22 mouse cellular contexts compared by ENCODE assay signal in genomic region chr1:58396179-58396578, GRCm38 (mm10). TPM values are rescaled to one million over a fixed set of nuclear protein-coding genes. Genes with fewer than 3 reads are reported as not detected.
A peak's percentile ranks its signal among the peaks of the same experiment; 100 is the strongest.
DNase-seq lines count a peak whose midpoint lies in the region; ATAC-seq and TF ChIP-seq lines count a peak whose summit lies in the region.
"Had no signal": no experiment of that assay in that cellular context is flagged by ENCODE, and none has a peak within 500 bp of the region (broad histone marks: within the 10 kb centered on the region; RNA-seq: fewer than 3 reads in every experiment).

No protein-coding gene starts in this region.

- WGBS in forebrain, postnatal 0 days = 92% methylated on average over 1 of the region's 1 CpGs
- WGBS in forebrain, embryonic 15.5 days = 91% methylated on average over 1 of the region's 1 CpGs
- WGBS in liver, embryonic 13.5 days (ENCODE audit: insufficient replicate concordance) = 92% methylated on average over 1 of the region's 1 CpGs
- WGBS in liver, embryonic 12.5 days (ENCODE audit: insufficient replicate concordance) = 93% methylated on average over 1 of the region's 1 CpGs

- H3K9ac ChIP-seq in forebrain, postnatal 0 days = no peak overlapping the region
- no peak overlapping the region for H3K9ac ChIP-seq in forebrain, embryonic 15.5 days (replicated peaks)
- peak overlapping the region; percentile 26 for H3K9ac ChIP-seq in liver, embryonic 13.5 days
- H3K9ac ChIP-seq in liver, embryonic 12.5 days = no peak overlapping the region
- H3K9ac ChIP-seq: midbrain, embryonic 12.5 days had no signal

- DNase-seq in forebrain, postnatal 0 days = no peak
- no peak for DNase-seq in liver, embryonic 13.5 days
- peak; percentile 45 for DNase-seq in adipocyte (ENCODE audit: low spot score)
- DNase-seq in left cerebral cortex, postnatal 10 days (ENCODE audit: extremely low spot score in 1 of 2, low spot score in 2 of 2) = no peak
- no peak for DNase-seq in cerebellum, adult 18-20 months
- DNase-seq: adrenal gland, postnatal 10 days; B cell, adult 2 months; cerebellum, adult 2 months; gastrocnemius, postnatal 36 days; kidney, adult 8-10 months; layer of hippocampus, postnatal 36 days; thymus, postnatal 4 days had no signal

- peak; percentile 28; the same call in 1 of the 2 replicates for TF ChIP-seq CTCF in forebrain, postnatal 0 days (IDR thresholded peaks at IDR 0.05; ENCODE audit: low read depth)
- TF ChIP-seq CTCF in E14TG2a.4 (conservative IDR thresholded peaks at IDR 0.05; ENCODE audit: low read length) = peak; percentile 26

- no peaks in the 10 kb centered on the region for H3K9me3 ChIP-seq in forebrain, postnatal 0 days (ENCODE audit: low read length)
- H3K9me3 ChIP-seq in forebrain, embryonic 15.5 days = no peaks in the 10 kb centered on the region
- H3K9me3 ChIP-seq in liver, embryonic 13.5 days (replicated peaks) = no peaks in the 10 kb centered on the region
- H3K9me3 ChIP-seq in liver, embryonic 12.5 days (replicated peaks) = no peaks in the 10 kb centered on the region
- H3K9me3 ChIP-seq in E14TG2a.4 (ENCODE audit: low read length) = no peaks in the 10 kb centered on the region
- H3K9me3 ChIP-seq: forebrain, embryonic 10.5 days; limb, embryonic 10.5 days; midbrain, embryonic 12.5 days had no signal

- peaks cover 9% of the 10 kb centered on the region; the same call in 1 of the 2 replicates for H3K4me1 ChIP-seq in forebrain, postnatal 0 days (ENCODE audit: insufficient read depth)
- peaks cover 24% of the 10 kb centered on the region for H3K4me1 ChIP-seq in forebrain, embryonic 15.5 days
- peaks cover 46% of the 10 kb centered on the region for H3K4me1 ChIP-seq in liver, embryonic 13.5 days (replicated peaks)
- H3K4me1 ChIP-seq in liver, embryonic 12.5 days = peaks cover 29% of the 10 kb centered on the region
- H3K4me1 ChIP-seq in E14TG2a.4 (replicated peaks; ENCODE audit: low read depth, low read length) = peaks cover 65% of the 10 kb centered on the region

- H3K36me3 ChIP-seq in forebrain, postnatal 0 days (ENCODE audit: insufficient read depth) = peaks cover 46% of the 10 kb centered on the region
- peaks cover 61% of the 10 kb centered on the region for H3K36me3 ChIP-seq in forebrain, embryonic 15.5 days
- H3K36me3 ChIP-seq in liver, embryonic 13.5 days = peaks cover 63% of the 10 kb centered on the region
- H3K36me3 ChIP-seq in liver, embryonic 12.5 days = peaks cover 65% of the 10 kb centered on the region
- H3K36me3 ChIP-seq in E14TG2a.4 (ENCODE audit: insufficient read depth, low read length) = peaks cover 69% of the 10 kb centered on the region

- no peak overlapping the region for H3K4me3 ChIP-seq in forebrain, postnatal 0 days (ENCODE audit: low read depth, low read length)
- H3K4me3 ChIP-seq in forebrain, embryonic 15.5 days = no peak overlapping the region
- H3K4me3 ChIP-seq in liver, embryonic 13.5 days (replicated peaks) = no peak overlapping the region
- H3K4me3 ChIP-seq in liver, embryonic 12.5 days = no peak overlapping the region
- no peak overlapping the region for H3K4me3 ChIP-seq in E14TG2a.4 (replicated peaks; ENCODE audit: low read length)
- H3K4me3 ChIP-seq: forebrain, embryonic 10.5 days; limb, embryonic 10.5 days; midbrain, embryonic 12.5 days; myocyte had no signal

- H3K4me2 ChIP-seq in forebrain, postnatal 0 days (ENCODE audit: low read depth) = no peak overlapping the region
- H3K4me2 ChIP-seq in forebrain, embryonic 15.5 days (replicated peaks) = no peak overlapping the region
- H3K4me2 ChIP-seq in liver, embryonic 13.5 days = no peak overlapping the region
- H3K4me2 ChIP-seq in liver, embryonic 12.5 days = no peak overlapping the region
- H3K4me2 ChIP-seq: heart, embryonic 11.5 days; midbrain, embryonic 12.5 days had no signal

- intact Hi-C loops in left cerebral cortex, postnatal 10 days (cut with DNase I) = loop anchor here (10.0 kb wide), 1 partner anchor 971 kb away; no protein-coding TSS in a partner anchor

- ATAC-seq in forebrain, postnatal 0 days = no peak
- ATAC-seq in forebrain, embryonic 15.5 days (replicated peaks) = no peak
- ATAC-seq in liver, embryonic 13.5 days (ENCODE audit: low read depth) = no peak
- ATAC-seq in liver, embryonic 12.5 days = no peak
- ATAC-seq: hindbrain, embryonic 16.5 days had no signal

- no peak overlapping the region for H3K27ac ChIP-seq in forebrain, postnatal 0 days (ENCODE audit: low read depth, low read length)
- H3K27ac ChIP-seq in forebrain, embryonic 15.5 days (replicated peaks) = no peak overlapping the region
- H3K27ac ChIP-seq in liver, embryonic 13.5 days = no peak overlapping the region
- H3K27ac ChIP-seq in liver, embryonic 12.5 days = no peak overlapping the region
- H3K27ac ChIP-seq: forebrain, embryonic 10.5 days; limb, embryonic 10.5 days; macrophage; midbrain, embryonic 12.5 days had no signal

- H3K27me3 ChIP-seq in forebrain, postnatal 0 days (ENCODE audit: insufficient read depth, low read length) = no peaks in the 10 kb centered on the region
- no peaks in the 10 kb centered on the region for H3K27me3 ChIP-seq in forebrain, embryonic 15.5 days
- H3K27me3 ChIP-seq in liver, embryonic 13.5 days = no peaks in the 10 kb centered on the region
- H3K27me3 ChIP-seq in liver, embryonic 12.5 days (replicated peaks) = no peaks in the 10 kb centered on the region
- no peaks in the 10 kb centered on the region for H3K27me3 ChIP-seq in E14TG2a.4 (ENCODE audit: insufficient read depth, low read length)
- H3K27me3 ChIP-seq: midbrain, embryonic 12.5 days had no signal

RNA-seq across cellular contexts. Expression of gene Bzw1, which starts 3.5 kb away (rescaled TPM):
- total RNA-seq in forebrain, postnatal 0 days (2014; rRNA removed) = 322 and 340 TPM in 2 replicates
- polyA plus RNA-seq in forebrain, postnatal 0 days (2015; fragmentation: Nextera tagmentation; extraction: Ambion mirVana) = 344 and 354 TPM in 2 replicates
- 381 and 396 TPM in 2 replicates for polyA plus RNA-seq in forebrain, embryonic 15.5 days (2015; fragmentation: Nextera tagmentation; extraction: Ambion mirVana)
- 181 and 224 TPM in 2 replicates for polyA plus RNA-seq in liver, embryonic 13.5 days (2015; fragmentation: Nextera tagmentation; extraction: Ambion mirVana)
- polyA plus RNA-seq in liver, embryonic 12.5 days (2016; fragmentation: Nextera tagmentation; extraction: Ambion mirVana) = 225 and 229 TPM in 2 replicates
- total RNA-seq in left cerebral cortex, postnatal 10 days (2021) = 100 to 1,000 TPM; 264 to 272 TPM

RNA-seq across cellular contexts. Expression of gene Clk1, which starts 27.7 kb away (rescaled TPM):
- total RNA-seq in forebrain, postnatal 0 days (2014; rRNA removed) = 121 and 143 TPM in 2 replicates
- polyA plus RNA-seq in forebrain, postnatal 0 days (2015; fragmentation: Nextera tagmentation; extraction: Ambion mirVana) = 62.6 and 86.0 TPM in 2 replicates
- 181 and 182 TPM in 2 replicates for polyA plus RNA-seq in forebrain, embryonic 15.5 days (2015; fragmentation: Nextera tagmentation; extraction: Ambion mirVana)
- polyA plus RNA-seq in liver, embryonic 13.5 days (2015; fragmentation: Nextera tagmentation; extraction: Ambion mirVana) = 74.8 and 87.1 TPM in 2 replicates
- 96.2 and 96.4 TPM in 2 replicates for polyA plus RNA-seq in liver, embryonic 12.5 days (2016; fragmentation: Nextera tagmentation; extraction: Ambion mirVana)
- 100 to 1,000 TPM in 1 of 2 experiments, 10 to 100 TPM in 1; 98.2 to 104 TPM for total RNA-seq in left cerebral cortex, postnatal 10 days (2021)

RNA-seq across cellular contexts. Expression of gene Nif3l1, which starts 48.8 kb away (rescaled TPM):
- total RNA-seq in forebrain, postnatal 0 days (2014; rRNA removed) = 41.6 and 46.8 TPM in 2 replicates
- 41.5 and 48.5 TPM in 2 replicates for polyA plus RNA-seq in forebrain, postnatal 0 days (2015; fragmentation: Nextera tagmentation; extraction: Ambion mirVana)
- 63.4 and 65.4 TPM in 2 replicates for polyA plus RNA-seq in forebrain, embryonic 15.5 days (2015; fragmentation: Nextera tagmentation; extraction: Ambion mirVana)
- polyA plus RNA-seq in liver, embryonic 13.5 days (2015; fragmentation: Nextera tagmentation; extraction: Ambion mirVana) = 21.3 and 21.6 TPM in 2 replicates
- 25.2 TPM in 2 replicates for polyA plus RNA-seq in liver, embryonic 12.5 days (2016; fragmentation: Nextera tagmentation; extraction: Ambion mirVana)
- 10 to 100 TPM; 19.9 to 20.3 TPM for total RNA-seq in left cerebral cortex, postnatal 10 days (2021)

RNA-seq across cellular contexts. Expression of gene Ppil3, which starts 49.1 kb away (rescaled TPM):
- total RNA-seq in forebrain, postnatal 0 days (2014; rRNA removed) = 29.0 and 48.5 TPM in 2 replicates
- 53.5 and 55.4 TPM in 2 replicates for polyA plus RNA-seq in forebrain, postnatal 0 days (2015; fragmentation: Nextera tagmentation; extraction: Ambion mirVana)
- polyA plus RNA-seq in forebrain, embryonic 15.5 days (2015; fragmentation: Nextera tagmentation; extraction: Ambion mirVana) = 49.2 and 53.0 TPM in 2 replicates
- 34.4 and 35.5 TPM in 2 replicates for polyA plus RNA-seq in liver, embryonic 13.5 days (2015; fragmentation: Nextera tagmentation; extraction: Ambion mirVana)
- polyA plus RNA-seq in liver, embryonic 12.5 days (2016; fragmentation: Nextera tagmentation; extraction: Ambion mirVana) = 34.0 and 39.9 TPM in 2 replicates
- 10 to 100 TPM; 29.0 to 30.0 TPM for total RNA-seq in left cerebral cortex, postnatal 10 days (2021)
